Mouse (Mus musculus) small intestine, adult 2 months (tissue): ENCODE results near the gene Sertad2. TPM values are rescaled to one million over a fixed set of nuclear protein-coding genes. Genes with fewer than 3 reads are reported as not detected.
A peak's percentile ranks its signal among the peaks of the same experiment; 100 is the strongest.

Experiments used
- H3K27ac ChIP-seq: fragments of 200-500 bp; 2 replicates; pipeline ENCODE4 v1.5.1; 2012; ENCODE audit warnings: low read depth, low read length, control low read depth, inconsistent platforms; ENCODE audit not compliant: insufficient read depth
- H3K27me3 ChIP-seq: fragments of 200-500 bp; 2 replicates; pipeline ENCODE4 v1.6.1; 2012; ENCODE audit warnings: mild to moderate bottlenecking, moderate library complexity, low read length, inconsistent platforms; ENCODE audit not compliant: control insufficient read depth, insufficient read depth
- H3K36me3 ChIP-seq: fragments of 200-500 bp; 2 replicates; pipeline ENCODE4 v1.6.1; 2012; ENCODE audit warnings: mild to moderate bottlenecking, low read length, control low read depth, inconsistent platforms; ENCODE audit not compliant: control insufficient read depth, insufficient read depth
- H3K4me1 ChIP-seq: fragments of 200-500 bp; 2 replicates; pipeline ENCODE4 v1.6.1; 2012; ENCODE audit warnings: low read length, inconsistent platforms, mixed read lengths; ENCODE audit not compliant: control insufficient read depth, insufficient read depth, insufficient read length
- H3K4me3 ChIP-seq: fragments of 200-500 bp; 2 replicates; pipeline ENCODE4 v1.5.1; 2012; ENCODE audit warnings: low read depth, mild to moderate bottlenecking, control low read depth, inconsistent platforms, low read length, moderate library complexity
- CTCF ChIP-seq: fragments of 200-500 bp; IDR thresholded peaks from 2 replicates; pipeline ENCODE4 v1.5.1; 2012; ENCODE audit warnings: low read depth, mild to moderate bottlenecking, control low read depth, inconsistent platforms, low read length, moderate library complexity, mixed read lengths; ENCODE audit not compliant: insufficient replicate concordance, insufficient read length; ENCODE audit errors: extremely low read depth
- POLR2A ChIP-seq: fragments of 200-500 bp; IDR thresholded peaks from 2 replicates; pipeline ENCODE4 v1.6.1; 2012; ENCODE audit warnings: low read depth, mild to moderate bottlenecking, control low read depth, inconsistent platforms, low read length, moderate library complexity
- WGBS: fragments of 180-500 bp; shearing (Covaris S2); methylation state at CpG from one replicate; pipeline ENCODE4 v1.1.7; 2018; 5-methylcytosine and 5-hydroxymethylcytosine counted together
- polyA plus RNA-seq: library from polyadenylated mRNA; depleted of rRNA; stranded (reverse); fragments of >200 nt; gene quantifications from 2 replicates; pipeline ENCODE4 v1.2.3, GENCODE M21; 2012

Gene Sertad2
- polyA plus RNA-seq, 1 experiment = 47.8 TPM

GRCm38 (mm10) chr11:20585297-20585696 is 42.2 kb downstream of the Sertad2 start:
- Histone ChIP-seq H3K27me3 (no peaks in the 10 kb centered on the region), H3K4me1 (peaks cover 8% of the 10 kb centered on the region; the same call in 1 of the 2 replicates), H3K4me3 (no peak overlapping the region), H3K27ac (no peak overlapping the region), H3K36me3 (no peaks in the 10 kb centered on the region)
- WGBS = 29% methylated on average over 1 of the region's 1 CpGs
- TF ChIP-seq CTCF (no peak), POLR2A (no peak)

GRCm38 (mm10) chr11:20586180-20586579 is 43.1 kb downstream of the Sertad2 start:
- Histone ChIP-seq H3K27me3 (no peaks in the 10 kb centered on the region), H3K4me3 (no peak overlapping the region), H3K27ac (no peak overlapping the region), H3K36me3 (no peaks in the 10 kb centered on the region), H3K4me1 (peaks cover 8% of the 10 kb centered on the region; the same call in 1 of the 2 replicates)
- TF ChIP-seq CTCF (no peak), POLR2A (no peak)

- Histone ChIP-seq H3K27me3 (no peaks in the 10 kb centered on the region), H3K36me3 (no peaks in the 10 kb centered on the region), H3K27ac (no peak overlapping the region), H3K4me3 (no peak overlapping the region), H3K4me1 (peaks cover 8% of the 10 kb centered on the region; the same call in 1 of the 2 replicates)
- WGBS = 73% methylated on average over 2 of the region's 2 CpGs
- no peak for TF ChIP-seq POLR2A
- no peak for TF ChIP-seq CTCF
These were observed 46.3 kb downstream of the Sertad2 start for GRCm38 (mm10) chr11:20589393-20589792.

GRCm38 (mm10) chr11:20592010-20592409 is 49.0 kb downstream of the Sertad2 start:
- H3K27ac ChIP-seq = no peak overlapping the region
- H3K4me3 ChIP-seq = no peak overlapping the region
- TF ChIP-seq POLR2A = no peak
- TF ChIP-seq CTCF = peak; percentile 39; the same call in 1 of the 2 replicates
- no peaks in the 10 kb centered on the region for H3K4me1 ChIP-seq
- no peaks in the 10 kb centered on the region for H3K36me3 ChIP-seq
- WGBS = 82% methylated on average over 3 of the region's 3 CpGs
- H3K27me3 ChIP-seq = no peaks in the 10 kb centered on the region

- no peak for TF ChIP-seq POLR2A
- no peak for TF ChIP-seq CTCF
- 78% methylated on average over 22 of the region's 22 CpGs for WGBS
- no peaks in the 10 kb centered on the region for H3K36me3 ChIP-seq
- no peaks in the 10 kb centered on the region for H3K27me3 ChIP-seq
- H3K27ac ChIP-seq = no peak overlapping the region
- no peaks in the 10 kb centered on the region for H3K4me1 ChIP-seq
- no peak overlapping the region for H3K4me3 ChIP-seq
These were observed 51.5 kb downstream of the Sertad2 start for GRCm38 (mm10) chr11:20594229-20595201.

GRCm38 (mm10) chr11:20603066-20603812 is 60.2 kb downstream of the Sertad2 start:
- Histone ChIP-seq H3K36me3 (no peaks in the 10 kb centered on the region), H3K27me3 (no peaks in the 10 kb centered on the region), H3K4me1 (no peaks in the 10 kb centered on the region), H3K27ac (no peak overlapping the region), H3K4me3 (no peak overlapping the region)
- TF ChIP-seq POLR2A (no peak), CTCF (no peak)
- 77% methylated on average over 24 of the region's 24 CpGs for WGBS

- no peaks in the 10 kb centered on the region for H3K27me3 ChIP-seq
- H3K27ac ChIP-seq = no peak overlapping the region
- H3K4me1 ChIP-seq = no peaks in the 10 kb centered on the region
- WGBS = 94% methylated on average over 4 of the region's 4 CpGs
- H3K4me3 ChIP-seq = no peak overlapping the region
- no peaks in the 10 kb centered on the region for H3K36me3 ChIP-seq
- TF ChIP-seq POLR2A (no peak), CTCF (no peak)
These were observed 61.1 kb downstream of the Sertad2 start for GRCm38 (mm10) chr11:20604119-20604518.
